Mouse (Mus musculus): ENCODE data around the gene Tmem252. TPM values are rescaled to one million over a fixed set of nuclear protein-coding genes. Genes with fewer than 3 reads are reported as not detected.
"Not testable (repeated sequence)": the region's sequence is repeated elsewhere in the genome, so short reads cannot be mapped to it uniquely, and the experiment has no call there.

The Tmem252 gene
- total RNA-seq, 2 experiments from 2014 or later, result 0.12 to 0.13 TPM

DNA sequence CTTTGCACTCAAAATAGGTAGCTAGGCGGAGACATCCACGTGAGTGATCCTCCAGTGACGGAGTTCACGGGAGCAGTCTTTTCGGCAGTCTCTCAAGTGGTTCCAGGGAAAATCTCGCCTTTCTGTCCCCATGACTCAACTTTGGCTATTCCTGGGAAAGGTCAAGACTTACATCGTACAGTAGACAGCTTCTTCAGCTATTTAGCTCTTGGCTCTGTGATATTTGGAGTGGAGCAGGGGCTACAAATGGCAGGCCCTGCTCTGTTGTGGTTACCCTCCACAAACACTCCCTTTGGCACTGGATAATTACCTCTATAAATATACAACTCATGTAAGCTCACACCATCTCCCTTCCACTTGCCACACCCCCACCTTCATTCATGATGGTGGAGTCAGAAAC lies 2.6 kb downstream of the Tmem252 start:
- no peak for DNase-seq
- intact Hi-C loops (cut with DNase I), result no loop called here

GRCm38 (mm10) chr19:24677242-24677984 lies 3.6 kb downstream of the Tmem252 start:
- intact Hi-C loops (cut with DNase I), result no loop called here
- DNase-seq, result no peak

- intact Hi-C loops (cut with DNase I), result no loop called here
Measured at GRCm38 (mm10) chr19:24683016-24683720, 9.4 kb downstream of the Tmem252 start.

GRCm38 (mm10) chr19:24686411-24686810 lies 12.6 kb downstream of the Tmem252 start:
- DNase-seq, result no peak
- intact Hi-C loops (cut with DNase I), result no loop called here

More at GRCm38 (mm10) chr19:24683016-24683720, 9.4 kb downstream of the Tmem252 start:
- no peak for DNase-seq

- DNase-seq, result no peak
- intact Hi-C loops (cut with DNase I), result no loop called here
Measured at GRCm38 (mm10) chr19:24688327-24688726, 14.5 kb downstream of the Tmem252 start.

GRCm38 (mm10) chr19:24689531-24689930 lies 15.7 kb downstream of the Tmem252 start:
- intact Hi-C loops (cut with DNase I), result no loop called here
- no peak for DNase-seq

DNA sequence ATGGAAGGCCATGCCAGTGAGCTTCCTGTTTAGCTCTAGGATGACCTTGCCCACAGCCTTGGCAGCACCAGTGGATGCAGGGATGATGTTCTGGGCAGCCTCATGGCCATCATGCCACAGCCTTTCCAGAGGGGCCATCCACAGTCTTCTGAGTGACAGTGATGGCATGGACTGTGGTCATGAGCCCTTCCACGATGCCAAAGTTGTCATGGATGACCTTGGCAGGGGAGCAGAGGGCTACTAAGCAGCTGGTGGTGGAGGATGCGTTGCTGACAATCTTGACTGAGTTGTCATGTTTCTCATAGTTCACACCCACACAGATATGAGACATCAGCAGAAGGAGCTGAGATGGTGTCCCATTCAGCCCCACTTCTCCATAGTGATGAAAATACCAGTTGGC lies 18.9 kb downstream of the Tmem252 start:
- DNase-seq, result no peak
- intact Hi-C loops (cut with DNase I), result no loop called here

DNA sequence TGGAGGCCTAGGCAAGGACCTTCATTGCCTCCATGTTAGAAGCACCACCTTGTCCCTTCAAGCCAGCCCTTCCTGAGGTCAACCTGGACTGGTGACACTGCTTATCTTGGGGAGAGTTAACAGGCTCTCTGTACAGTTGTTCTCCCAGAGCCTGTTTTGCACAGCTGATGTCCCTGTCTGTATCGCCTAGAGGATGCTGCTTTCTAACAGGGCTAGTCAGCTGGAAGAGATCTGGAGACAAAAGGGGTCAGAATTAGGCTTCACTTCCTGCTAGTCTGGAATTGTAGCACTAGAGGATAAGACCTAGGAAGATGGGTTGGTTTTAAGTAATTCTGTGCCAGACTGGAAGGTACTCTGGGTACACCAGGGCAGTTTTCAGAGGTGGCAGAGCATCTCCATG lies 24.1 kb downstream of the Tmem252 start:
- DNase-seq, result no peak
- intact Hi-C loops (cut with DNase I), result no loop called here

- intact Hi-C loops (cut with DNase I), result no loop called here
- no peak for DNase-seq
Measured at GRCm38 (mm10) chr19:24698651-24699050, 24.8 kb downstream of the Tmem252 start.

DNA sequence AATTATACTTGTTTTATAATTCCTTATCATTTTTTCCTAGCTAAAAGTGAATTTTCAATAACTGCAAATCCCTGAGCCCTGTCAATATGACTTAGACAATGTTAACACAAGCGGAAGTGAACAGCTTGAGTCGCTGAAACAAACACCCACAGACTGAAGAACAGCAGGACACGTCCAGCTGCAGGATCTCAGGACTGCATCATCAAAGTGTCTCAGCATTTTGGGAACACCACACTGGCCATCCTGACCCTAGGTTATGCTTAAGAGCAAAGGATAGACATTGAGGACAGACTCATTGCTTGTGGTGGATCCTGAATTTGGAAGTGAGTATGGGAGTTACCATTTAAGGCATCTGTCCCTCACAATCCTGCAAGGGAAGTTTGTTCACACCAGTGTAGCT lies 25.4 kb downstream of the Tmem252 start:
- no peak for DNase-seq
- intact Hi-C loops (cut with DNase I), result no loop called here

DNA sequence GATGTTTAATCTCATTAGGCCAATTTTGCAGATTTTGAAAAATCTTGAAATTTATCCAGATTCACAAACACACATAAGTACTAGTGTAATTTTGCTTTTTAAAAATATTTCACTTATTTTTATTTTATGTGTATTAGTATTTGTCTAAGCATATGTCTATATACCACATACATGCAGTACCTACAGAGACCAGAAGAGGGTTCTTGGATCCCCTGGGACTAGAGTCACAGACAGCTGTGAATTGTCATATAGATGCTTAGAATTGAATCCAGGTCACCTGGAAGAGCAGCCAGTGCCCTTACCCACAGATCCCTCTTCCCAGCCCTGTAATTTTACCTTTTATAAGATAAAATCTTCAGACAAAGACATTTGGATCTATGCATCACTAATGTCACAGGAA lies 26.1 kb downstream of the Tmem252 start:
- no peak for DNase-seq
- intact Hi-C loops (cut with DNase I), result no loop called here

DNA sequence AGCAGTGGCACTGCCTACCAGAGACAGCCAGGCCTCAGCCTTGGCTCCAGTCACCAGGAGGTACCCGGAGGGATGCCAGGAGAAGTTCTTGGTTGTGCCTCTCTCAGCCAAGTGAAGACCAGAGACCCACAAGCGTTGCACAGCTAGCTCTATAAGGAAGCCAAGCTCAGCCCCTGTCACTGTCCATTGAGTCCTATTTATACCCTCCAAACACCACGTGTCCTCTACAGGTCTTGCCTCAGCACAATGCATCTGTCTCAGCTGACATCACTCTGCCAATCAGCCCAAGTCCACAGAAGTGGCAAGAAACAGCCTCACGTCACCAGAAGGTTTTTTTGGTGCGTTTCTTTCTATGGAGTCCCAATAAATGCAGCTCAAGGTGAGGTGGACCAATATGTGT lies 26.9 kb downstream of the Tmem252 start:
- intact Hi-C loops (cut with DNase I), result no loop called here

GRCm38 (mm10) chr19:24701716-24702115 lies 27.9 kb downstream of the Tmem252 start:
- no peak for DNase-seq
- intact Hi-C loops (cut with DNase I), result no loop called here

More for the DNA sequence above, 26.9 kb downstream of the Tmem252 start:
- no peak for DNase-seq

DNA sequence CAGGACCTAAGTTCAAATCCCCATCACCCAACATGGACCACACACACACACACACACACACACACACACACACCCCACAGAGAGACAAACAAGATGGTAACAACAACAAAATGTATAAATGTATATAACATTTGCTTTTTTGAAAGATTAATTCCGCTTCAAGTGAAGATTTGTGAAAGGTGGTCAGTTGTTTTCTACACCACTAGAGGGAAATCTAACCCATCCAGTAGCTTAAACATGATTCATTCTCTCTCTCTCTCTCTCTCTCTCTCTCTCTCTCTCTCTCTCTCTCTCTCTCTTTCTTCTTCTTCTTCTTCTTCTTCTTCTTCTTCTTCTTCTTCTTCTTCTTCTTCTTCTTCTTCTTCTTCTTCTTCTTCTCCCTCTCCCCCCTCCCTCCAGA lies 29.4 kb downstream of the Tmem252 start:
- intact Hi-C loops (cut with DNase I); DNase-seq: not testable (repeated sequence)

- no peak for DNase-seq
Measured at GRCm38 (mm10) chr19:24703680-24704079, 29.9 kb downstream of the Tmem252 start.

GRCm38 (mm10) chr19:24704326-24704725 lies 30.5 kb downstream of the Tmem252 start:
- intact Hi-C loops (cut with DNase I), result no loop called here
- no peak for DNase-seq

More at GRCm38 (mm10) chr19:24703680-24704079, 29.9 kb downstream of the Tmem252 start:
- intact Hi-C loops (cut with DNase I), result no loop called here

- no peak for DNase-seq
- intact Hi-C loops (cut with DNase I), result loop anchor here (5.0 kb wide), 1 partner anchor 162 kb away; no protein-coding TSS in a partner anchor
Measured at GRCm38 (mm10) chr19:24705395-24705794, 31.6 kb downstream of the Tmem252 start.

DNA sequence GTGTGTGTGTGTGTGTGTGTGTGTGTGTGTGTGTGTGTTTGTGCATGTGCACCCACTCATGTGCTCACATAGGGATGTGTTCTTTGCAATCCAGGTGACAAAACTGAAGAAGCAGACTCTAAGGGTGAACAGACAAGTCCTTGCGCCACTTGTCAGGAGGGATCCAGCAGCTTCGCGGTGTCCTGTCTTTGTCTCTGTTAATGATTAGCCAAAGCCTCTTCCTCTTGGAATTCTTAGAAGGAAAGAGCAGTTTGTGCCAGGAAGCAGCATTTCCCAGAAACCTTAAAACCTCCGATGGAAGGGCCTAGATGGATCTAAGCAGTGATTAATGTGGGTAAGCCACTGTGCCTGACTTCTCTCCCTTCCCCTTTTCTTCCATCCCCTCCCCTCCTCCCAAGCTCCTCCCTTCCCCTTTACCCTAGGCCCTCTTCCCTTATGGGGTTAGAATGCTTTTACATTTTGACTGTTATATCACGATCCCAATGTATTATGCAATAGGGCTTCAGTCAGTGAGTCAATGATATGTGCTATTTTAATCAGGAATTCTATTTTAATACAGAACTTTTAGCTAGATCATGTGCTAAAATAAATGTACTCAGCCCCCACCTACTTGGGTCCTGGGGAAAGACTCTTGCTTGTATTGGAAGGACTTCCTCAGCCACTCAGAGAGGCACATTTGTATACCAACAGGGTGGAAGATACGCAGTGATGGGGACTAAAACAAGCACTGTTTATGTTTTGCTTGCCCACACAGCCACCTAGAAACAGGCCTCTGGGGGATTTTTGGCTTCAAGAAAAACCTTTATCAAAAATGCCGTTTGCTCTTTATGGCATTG lies 33.5 kb downstream of the Tmem252 start:
- DNase-seq, result no peak
- intact Hi-C loops (cut with DNase I), result loop anchor here (5.0 kb wide), 1 partner anchor 160 kb away; no protein-coding TSS in a partner anchor

DNA sequence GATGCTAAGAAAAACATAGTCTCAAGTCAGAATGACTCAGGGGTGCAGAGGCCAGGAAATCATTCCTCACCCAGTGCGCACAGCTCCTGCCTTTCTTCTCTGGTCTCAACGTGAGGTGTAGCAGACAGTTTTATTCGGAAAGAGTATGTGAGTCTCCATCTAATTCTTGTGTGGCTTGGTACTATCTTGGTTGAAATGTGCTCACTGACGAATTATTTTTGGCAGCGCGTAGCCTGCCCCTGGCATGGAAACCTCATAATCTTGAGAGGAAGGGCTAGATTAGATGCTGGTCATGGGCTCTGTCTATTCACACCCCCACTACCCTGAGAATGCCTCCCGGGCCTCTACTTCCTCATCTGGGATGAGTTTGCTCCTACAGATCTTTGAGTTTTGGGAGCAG lies 34.2 kb downstream of the Tmem252 start:
- intact Hi-C loops (cut with DNase I), result loop anchor here (5.0 kb wide), 1 partner anchor 159 kb away; no protein-coding TSS in a partner anchor
- no peak for DNase-seq

DNA sequence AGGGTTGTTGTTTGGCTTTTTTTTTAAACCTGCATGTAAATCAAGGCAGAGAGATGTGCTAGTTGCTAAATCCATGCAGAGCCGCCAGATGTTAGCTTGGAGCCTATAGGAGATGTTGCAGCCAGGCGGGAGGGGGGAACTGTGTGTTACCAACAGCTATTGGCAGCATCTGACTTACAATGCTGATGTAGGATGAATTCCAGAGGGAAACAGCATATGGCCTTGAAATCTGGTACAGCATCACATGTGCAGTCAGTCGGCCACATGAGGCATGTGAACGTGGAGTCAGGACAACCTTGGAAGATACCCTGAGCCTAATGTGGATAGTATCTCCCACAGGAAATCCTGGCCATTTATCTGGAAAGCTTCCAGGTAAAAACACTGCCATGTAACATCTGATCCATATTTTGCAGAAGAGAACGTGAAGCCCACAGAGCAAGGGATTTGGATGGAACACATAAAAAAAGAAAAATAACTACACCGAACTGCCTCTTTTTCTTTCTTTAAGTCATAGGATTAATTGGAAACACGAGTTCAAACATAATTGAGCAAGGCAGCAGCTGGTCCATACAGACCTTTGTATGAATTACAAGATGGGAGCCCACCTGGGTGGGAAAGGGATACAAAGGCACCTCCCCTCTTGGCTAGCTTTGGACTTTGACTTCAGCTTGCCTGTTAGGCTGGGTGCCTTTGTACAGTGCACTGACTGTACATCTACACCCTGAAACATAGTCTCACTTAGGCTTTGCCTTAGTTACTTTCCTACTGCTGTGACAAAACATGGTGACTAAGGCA lies 42.7 kb downstream of the Tmem252 start:
- intact Hi-C loops (cut with DNase I), result no loop called here
- DNase-seq, result no peak

All from gastrocnemius, postnatal 36 days (tissue).